Mouse (Mus musculus) heart, adult 8-10 months (tissue): ENCODE data around the gene Etv3. TPM values are rescaled to one million over a fixed set of nuclear protein-coding genes. Genes with fewer than 3 reads are reported as not detected.
"Not testable (repeated sequence)": the region's sequence is repeated elsewhere in the genome, so short reads cannot be mapped to it uniquely, and the experiment has no call there.

ENCODE experiments used
- DNase-seq: peaks from one replicate; pipeline ENCODE4 v3.0.0; 2022; ENCODE audit warnings: low spot score
- total RNA-seq, 4 experiments: library from RNA; stranded (reverse); gene quantifications; 2 replicates each; pipeline ENCODE4 v1.2.4; 2022

Etv3 gene
- total RNA-seq, 4 experiments from 2014 or later = 16.8 to 20.4 (median 18.6) TPM

DNA sequence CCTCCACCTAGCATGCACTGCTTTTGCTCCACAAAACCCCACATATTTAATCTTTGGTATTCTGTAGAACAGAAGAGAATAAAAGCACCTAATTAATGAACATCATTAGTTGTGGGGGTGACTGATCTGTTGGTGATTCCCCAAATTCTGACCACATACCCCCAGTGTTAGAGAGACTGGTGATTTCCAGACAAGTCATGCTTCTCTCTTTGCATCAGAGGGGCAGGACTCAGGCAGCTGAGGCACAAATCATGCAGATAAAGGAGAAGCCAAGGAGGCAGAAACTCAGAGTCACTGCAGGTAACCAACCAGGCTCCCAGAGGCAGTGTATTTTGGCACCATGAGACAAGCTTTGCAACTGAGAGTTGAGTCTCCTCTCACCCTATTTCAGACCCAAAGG lies 6.8 kb upstream of the Etv3 start:
- DNase-seq = no peak

GRCm38 (mm10) chr3:87521126-87521525 lies 4.1 kb upstream of the Etv3 start:
- DNase-seq = peak; percentile 35

DNA sequence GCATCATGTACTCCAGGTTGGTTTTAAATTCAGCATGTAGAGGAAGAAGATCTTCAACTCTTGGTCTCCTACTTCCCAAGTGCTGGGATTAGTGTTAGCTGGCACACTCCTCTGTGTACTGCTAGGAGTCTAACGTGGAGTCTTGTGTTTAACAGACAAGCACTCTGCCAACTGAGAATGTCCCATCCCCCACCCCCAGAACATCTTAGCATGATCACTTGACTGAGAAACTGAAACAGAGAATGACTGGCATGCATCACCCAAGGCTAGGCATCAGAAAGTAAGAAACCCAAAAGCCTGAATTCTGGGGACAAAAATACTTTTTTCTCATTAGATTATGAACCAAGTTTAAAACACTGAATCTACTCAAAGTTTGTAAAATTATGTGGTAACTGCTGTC lies 3.4 kb upstream of the Etv3 start:
- no peak for DNase-seq

DNA sequence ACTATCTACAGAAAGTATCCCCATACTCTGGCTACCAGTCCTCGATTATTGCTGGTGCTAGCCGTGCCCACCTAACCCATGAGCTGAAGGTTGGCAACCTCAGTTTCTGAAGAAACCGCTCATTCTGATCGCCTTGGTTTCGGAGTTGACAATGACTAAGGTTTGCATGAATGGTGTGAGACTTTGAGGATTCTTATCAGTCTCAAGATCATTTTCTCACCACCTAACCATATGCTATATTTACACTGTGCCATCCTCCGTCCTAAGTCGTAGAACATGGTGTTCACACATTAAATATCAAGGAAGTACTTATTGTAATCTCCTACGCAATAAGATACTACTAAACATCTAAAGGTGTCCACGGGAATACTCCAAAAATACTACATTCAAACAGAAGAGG lies 1.5 kb upstream of the Etv3 start:
- DNase-seq = no peak

GRCm38 (mm10) chr3:87525837-87526570 lies 797 bp downstream of the Etv3 start:
- DNase-seq = no peak

DNA sequence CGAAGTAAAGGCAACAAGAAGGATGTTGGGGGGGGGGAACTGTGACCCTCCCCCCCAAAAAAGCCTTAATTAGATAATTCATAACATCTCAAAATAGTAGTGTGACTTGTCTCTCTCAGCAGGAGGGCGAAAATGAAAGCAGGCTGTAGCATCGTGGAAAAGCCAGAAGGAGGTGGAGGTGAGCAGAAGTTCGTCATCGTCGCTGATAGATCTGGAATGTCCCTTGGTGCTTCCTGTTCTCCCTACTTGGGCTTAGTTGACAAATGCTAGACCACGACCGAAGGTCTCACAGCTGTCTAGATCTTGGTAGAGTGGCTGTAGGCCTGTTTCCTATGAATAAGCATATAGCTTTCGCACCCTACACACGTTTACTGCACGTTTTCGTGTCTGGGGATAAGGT lies 1.9 kb downstream of the Etv3 start:
- DNase-seq = no peak

- DNase-seq = no peak
Observed at GRCm38 (mm10) chr3:87528021-87528420, 2.8 kb downstream of the Etv3 start.

DNA sequence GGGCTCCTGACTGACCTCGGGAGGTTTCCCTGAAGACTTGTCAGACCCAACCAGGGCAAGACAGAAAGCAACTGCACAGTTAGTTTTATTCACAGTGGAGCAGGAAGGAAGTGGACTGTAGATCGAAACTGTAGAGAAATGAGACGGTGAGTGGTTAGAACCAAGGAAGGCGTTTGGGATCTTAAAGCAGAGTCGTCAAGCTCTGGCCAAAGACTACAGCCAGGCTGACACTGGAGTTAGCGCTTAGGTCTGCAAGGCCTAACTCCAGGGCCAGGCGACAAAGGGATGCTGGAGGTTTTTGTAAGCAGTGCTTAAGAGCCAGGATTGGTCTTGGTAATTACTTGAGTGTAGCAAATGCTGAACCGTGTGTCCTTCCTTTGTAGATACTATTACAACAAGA lies 3.6 kb downstream of the Etv3 start:
- no peak for DNase-seq

GRCm38 (mm10) chr3:87529568-87529967 lies 4.4 kb downstream of the Etv3 start:
- DNase-seq = no peak

DNA sequence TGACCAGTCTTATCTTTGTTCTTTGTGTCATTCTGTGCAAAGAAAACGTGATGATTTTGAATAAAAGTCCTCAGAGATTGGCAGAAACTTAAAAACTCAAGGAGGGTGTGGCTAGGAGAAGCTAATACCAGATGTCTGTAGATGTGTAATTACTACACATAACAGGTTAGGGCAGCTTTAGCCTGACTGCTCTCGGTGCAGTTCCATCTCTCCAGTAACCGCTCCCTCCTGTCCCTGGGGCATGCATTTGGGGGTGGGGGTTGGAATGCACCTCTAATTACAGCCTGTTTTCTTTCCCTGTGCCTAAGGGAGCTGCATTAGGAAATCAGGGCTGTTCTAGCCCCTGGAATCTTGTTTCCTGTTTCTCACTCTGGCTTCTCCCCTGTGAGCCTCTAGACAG lies 5.0 kb downstream of the Etv3 start:
- DNase-seq = no peak

DNA sequence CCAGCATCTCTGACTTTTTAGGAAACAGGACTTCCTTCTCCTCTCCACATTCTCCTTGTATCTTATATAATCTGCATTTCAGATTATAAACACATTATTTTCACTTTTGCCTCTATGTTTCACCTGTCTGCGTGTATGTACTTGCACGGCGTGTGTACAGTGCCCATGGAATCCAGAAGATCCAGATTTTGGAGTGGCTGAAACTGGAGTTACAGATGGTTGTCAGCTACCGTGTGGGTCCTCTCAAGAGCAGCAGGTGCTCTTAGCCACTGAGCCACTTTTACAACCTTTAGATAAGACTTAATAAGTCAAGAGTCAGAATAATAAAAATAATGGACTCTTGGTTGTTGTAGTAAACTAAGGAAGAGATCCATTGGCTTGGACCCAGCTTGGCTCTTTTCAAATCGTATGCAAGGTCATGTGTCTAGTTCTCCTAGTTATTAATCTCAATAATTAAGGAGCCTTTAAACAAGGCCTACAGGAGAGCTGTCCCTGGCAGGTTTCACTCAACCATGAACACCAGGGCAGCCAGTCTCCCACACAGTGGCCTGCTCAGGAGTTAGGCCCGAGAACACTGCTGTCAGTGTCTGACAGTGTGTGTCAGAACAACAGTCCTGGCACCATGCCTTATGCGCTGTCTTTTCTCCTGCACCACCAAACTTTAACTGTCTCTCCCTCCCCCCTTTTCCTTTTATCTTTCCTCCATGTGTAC lies 8.6 kb downstream of the Etv3 start:
- DNase-seq = no peak

DNA sequence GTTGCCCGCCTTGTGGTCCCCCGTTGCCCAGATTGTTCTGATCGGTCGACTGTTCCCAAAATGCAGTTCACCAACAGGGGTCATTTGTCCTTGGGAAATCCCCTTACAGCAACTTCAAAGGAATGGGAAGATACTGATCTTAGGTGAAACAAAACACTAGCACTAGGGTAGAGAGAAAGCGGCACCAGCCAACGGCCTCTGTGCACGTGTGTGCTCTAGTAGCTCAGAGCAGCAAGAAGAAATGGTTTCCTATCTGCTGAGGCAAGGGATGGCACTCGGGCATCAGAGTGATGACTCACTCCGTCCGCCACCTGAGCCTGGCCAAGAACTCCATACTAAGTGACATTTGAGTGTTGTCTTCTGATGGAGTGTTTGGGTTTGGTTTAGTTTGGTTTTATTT lies 12.8 kb downstream of the Etv3 start:
- DNase-seq = no peak

- no peak for DNase-seq
Observed at GRCm38 (mm10) chr3:87540028-87540675, 14.9 kb downstream of the Etv3 start.

DNA sequence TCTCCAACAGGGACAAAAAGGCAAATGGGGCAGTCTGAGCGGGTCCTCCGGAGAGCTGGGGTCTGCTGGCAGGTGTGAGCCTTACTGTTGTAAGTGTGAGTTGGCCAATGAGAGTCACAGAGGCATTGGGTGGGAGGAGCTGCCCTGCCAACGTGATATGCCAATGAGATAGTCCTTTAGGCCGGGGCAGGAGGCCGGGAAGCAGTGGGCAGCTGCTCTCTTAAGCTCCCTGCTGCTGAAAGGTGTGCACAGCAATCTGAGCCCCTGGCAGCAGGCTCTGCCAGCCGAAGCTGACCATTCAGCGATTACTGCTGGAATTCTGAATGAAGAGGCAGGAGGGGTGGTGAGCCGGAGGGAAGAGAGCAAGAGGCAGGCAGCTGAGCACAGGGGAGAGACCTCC lies 15.5 kb downstream of the Etv3 start:
- DNase-seq = no peak

GRCm38 (mm10) chr3:87542481-87543215 lies 17.4 kb downstream of the Etv3 start:
- DNase-seq = peak; percentile 45

GRCm38 (mm10) chr3:87545554-87545953 lies 20.3 kb downstream of the Etv3 start:
- DNase-seq = no peak

DNA sequence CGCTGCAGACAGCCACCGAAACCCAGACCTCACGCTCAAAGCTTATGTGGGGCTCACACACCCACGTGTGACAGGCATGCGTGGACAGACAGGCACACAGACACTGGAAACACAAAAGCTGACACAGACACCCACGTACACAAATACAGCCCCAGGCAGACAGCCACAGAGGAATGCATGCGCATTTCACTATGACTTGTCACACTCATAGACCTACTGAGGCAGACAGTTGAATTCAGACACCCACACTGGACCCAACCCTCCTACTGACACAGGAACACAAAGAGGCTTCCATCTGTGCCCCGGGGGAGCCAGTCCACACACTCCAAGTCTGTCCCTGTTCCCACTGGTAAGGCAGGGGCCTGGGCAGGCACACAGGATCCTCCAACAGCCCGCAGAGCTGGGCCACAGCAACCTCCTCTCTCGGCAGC lies 21.1 kb downstream of the Etv3 start:
- DNase-seq = no peak

GRCm38 (mm10) chr3:87549908-87550307 lies 24.7 kb downstream of the Etv3 start:
- no peak for DNase-seq

DNA sequence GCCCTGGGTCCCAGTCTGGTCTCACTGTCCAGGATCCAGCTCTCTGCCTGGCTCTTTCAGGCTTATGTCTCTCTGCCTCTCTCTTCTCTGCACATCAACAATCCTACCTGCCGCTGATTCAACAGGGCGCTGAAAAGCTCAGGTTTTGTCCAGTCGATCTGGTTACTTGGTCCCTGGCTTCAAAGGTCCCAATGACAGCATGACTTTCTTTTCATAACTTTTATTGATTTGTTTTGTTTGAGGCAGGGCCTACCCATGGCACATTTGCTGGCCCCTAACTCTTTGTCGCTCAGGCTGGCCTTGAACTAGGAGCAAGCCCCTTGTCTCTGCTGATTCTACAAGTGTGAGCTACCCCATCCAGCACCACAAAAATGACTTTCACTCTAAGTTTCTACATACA lies 27.1 kb downstream of the Etv3 start:
- no peak for DNase-seq

- peak; percentile 24 for DNase-seq
Observed at GRCm38 (mm10) chr3:87553196-87553935, 28.2 kb downstream of the Etv3 start.

DNA sequence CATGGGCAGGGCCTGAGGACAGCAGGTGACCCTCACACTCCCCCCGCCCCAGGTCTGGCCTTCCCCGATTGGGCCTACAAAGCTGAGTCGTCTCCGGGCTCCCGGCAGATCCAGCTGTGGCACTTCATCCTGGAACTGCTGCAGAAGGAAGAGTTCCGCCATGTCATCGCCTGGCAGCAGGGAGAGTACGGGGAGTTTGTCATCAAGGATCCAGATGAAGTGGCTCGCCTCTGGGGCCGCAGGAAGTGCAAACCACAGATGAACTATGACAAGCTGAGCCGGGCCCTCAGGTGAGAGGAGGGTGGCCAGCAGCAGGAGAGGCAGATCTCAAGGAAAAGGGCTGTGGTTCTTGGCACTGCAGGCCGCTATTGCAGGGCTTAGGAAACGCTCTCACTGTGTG lies 29.7 kb downstream of the Etv3 start:
- DNase-seq = not testable (repeated sequence)
